Mouse (Mus musculus) liver, embryonic 12.5 days (tissue): ENCODE results near the gene Lrp6. TPM values are rescaled to one million over a fixed set of nuclear protein-coding genes. Genes with fewer than 3 reads are reported as not detected.

Experiments
- ATAC-seq: fragments of 200-750 bp; cut with Nextera tagmentation; 2 replicates; pipeline ENCODE4 v1.8.0; 2017; ENCODE audit warnings: moderate number of reproducible peaks, mild to moderate bottlenecking, moderate library complexity
- H3K27ac ChIP-seq: fragments of 300-500 bp; sonication (generic); 2 replicates; pipeline ENCODE4 v1.5.1; 2016; ENCODE audit warnings: mild to moderate bottlenecking
- H3K27me3 ChIP-seq: fragments of 300-500 bp; sonication (generic); replicated peaks from 2 replicates; pipeline ENCODE4 v1.6.1; 2016; ENCODE audit warnings: mild to moderate bottlenecking, moderate library complexity
- H3K36me3 ChIP-seq: fragments of 300-500 bp; sonication (generic); 2 replicates; pipeline ENCODE4 v1.6.1; 2016; ENCODE audit warnings: mild to moderate bottlenecking, moderate library complexity
- H3K4me1 ChIP-seq: fragments of 300-500 bp; sonication (generic); 2 replicates; pipeline ENCODE4 v1.6.1; 2016
- H3K4me2 ChIP-seq: fragments of 300-500 bp; sonication (generic); 2 replicates; pipeline ENCODE4 v1.6.1; 2016; ENCODE audit warnings: mild to moderate bottlenecking, moderate library complexity
- H3K4me3 ChIP-seq: fragments of 300-500 bp; sonication (generic); 2 replicates; pipeline ENCODE4 v1.5.1; 2016; ENCODE audit warnings: mild to moderate bottlenecking, moderate library complexity
- H3K9ac ChIP-seq: fragments of 300-500 bp; sonication (generic); 2 replicates; pipeline ENCODE4 v1.6.1; 2016; ENCODE audit warnings: mild to moderate bottlenecking, moderate library complexity
- H3K9me3 ChIP-seq: fragments of 300-500 bp; sonication (generic); replicated peaks from 2 replicates; pipeline ENCODE4 v1.6.1; 2016; ENCODE audit warnings: mild to moderate bottlenecking, moderate library complexity
- WGBS: fragments of 180-500 bp; shearing (Covaris S2); methylation state at CpG from one replicate; pipeline ENCODE4 v1.1.7; 2016; ENCODE audit not compliant: insufficient replicate concordance; 5-methylcytosine and 5-hydroxymethylcytosine counted together
- polyA plus RNA-seq: library from polyadenylated mRNA; unstranded; fragments of >200 nt; fragmentation: Nextera tagmentation; extraction: Ambion mirVana; gene quantifications from 2 replicates; pipeline ENCODE4 v1.2.1, GENCODE M21; 2016

The Lrp6 gene
- polyA plus RNA-seq, 1 experiment from 2014 or later: 13.1 TPM

DNA sequence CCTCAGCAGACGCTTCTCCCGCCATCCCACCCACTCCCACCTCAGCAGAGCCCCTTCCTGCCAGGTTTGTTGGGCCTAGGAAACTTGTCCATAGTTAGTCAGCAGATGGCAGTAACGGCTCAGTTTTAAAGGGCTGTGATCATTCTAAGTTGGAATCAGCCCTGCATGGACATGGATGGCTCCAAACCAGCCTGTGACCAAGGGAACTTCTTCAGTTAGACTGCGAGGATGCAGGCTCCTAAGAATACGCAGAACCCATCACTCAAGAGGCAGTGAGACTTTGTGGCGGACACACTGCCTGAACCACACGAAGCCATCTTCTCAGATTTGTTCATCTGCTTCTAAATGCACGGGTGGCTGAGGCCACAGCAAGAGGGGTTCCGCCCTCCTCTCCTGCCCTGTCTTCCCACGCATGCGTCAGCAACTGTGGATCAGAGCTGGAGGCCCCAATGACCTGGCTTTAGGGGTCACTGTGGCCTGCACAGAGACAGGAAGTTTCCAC lies 141.5 kb downstream of the Lrp6 start:
- WGBS: 23% methylated on average over 11 of the region's 11 CpGs
- Histone ChIP-seq H3K4me2 (peak overlapping the region; percentile 23; the same call in 1 of the 2 replicates), H3K4me3 (no peak overlapping the region), H3K9me3 (no peaks in the 10 kb centered on the region), H3K27me3 (no peaks in the 10 kb centered on the region), H3K4me1 (peaks cover 4% of the 10 kb centered on the region; the same call in 1 of the 2 replicates), H3K36me3 (no peaks in the 10 kb centered on the region), H3K9ac (no peak overlapping the region), H3K27ac (no peak overlapping the region)
- ATAC-seq: 0 out of 2 replicates have a peak, but pooled peaks have one; percentile 33

DNA sequence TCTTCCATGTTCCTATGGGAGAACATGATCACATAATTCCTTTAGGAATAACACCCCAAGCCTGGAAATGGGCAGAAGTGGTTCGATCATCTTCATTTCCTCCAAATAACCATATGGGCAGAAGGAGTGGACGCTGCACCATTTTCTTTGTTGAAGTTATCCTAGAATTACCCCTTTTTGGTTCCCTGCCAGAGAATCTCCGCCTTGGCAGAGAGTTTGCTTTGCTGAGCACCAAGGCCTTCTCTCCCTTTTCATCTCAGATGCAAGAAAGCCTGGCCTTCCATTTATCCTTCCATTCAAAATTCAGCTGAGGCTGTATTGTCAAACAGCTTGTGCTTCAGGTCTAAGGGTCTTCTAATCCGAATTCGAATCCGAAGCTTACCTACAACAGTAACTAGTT lies 144.8 kb downstream of the Lrp6 start:
- Histone ChIP-seq H3K4me2 (no peak overlapping the region), H3K4me3 (no peak overlapping the region), H3K4me1 (peaks cover 4% of the 10 kb centered on the region; the same call in 1 of the 2 replicates), H3K27me3 (no peaks in the 10 kb centered on the region), H3K9me3 (no peaks in the 10 kb centered on the region), H3K36me3 (no peaks in the 10 kb centered on the region), H3K9ac (no peak overlapping the region), H3K27ac (no peak overlapping the region)
- ATAC-seq: no peak
- 69% methylated on average over 6 of the region's 6 CpGs for WGBS

DNA sequence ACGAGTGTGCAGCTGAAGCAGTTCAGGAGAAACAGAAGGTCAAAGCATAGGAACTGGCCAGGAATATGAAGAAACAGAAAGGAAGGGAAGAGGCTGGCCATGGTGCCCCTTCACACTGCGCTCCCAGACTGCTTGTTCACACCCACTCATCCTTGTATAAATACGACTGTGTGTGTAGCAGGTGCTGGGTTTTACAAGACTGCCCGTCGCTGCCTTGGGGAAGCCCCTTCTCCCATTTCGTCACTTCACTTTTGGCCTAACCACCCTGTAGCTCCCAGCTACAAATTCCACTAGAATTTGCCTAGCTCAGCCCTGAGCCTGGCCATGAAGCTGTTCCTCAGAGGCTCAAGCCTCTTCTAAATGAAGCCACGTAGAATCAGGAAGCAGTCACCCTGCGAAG lies 146.4 kb downstream of the Lrp6 start:
- H3K36me3 ChIP-seq: no peaks in the 10 kb centered on the region
- H3K9me3 ChIP-seq: no peaks in the 10 kb centered on the region
- no peak overlapping the region for H3K9ac ChIP-seq
- H3K4me2 ChIP-seq: no peak overlapping the region
- H3K4me1 ChIP-seq: peaks cover 3% of the 10 kb centered on the region; the same call in 1 of the 2 replicates
- WGBS: 62% methylated on average over 8 of the region's 8 CpGs
- H3K27ac ChIP-seq: no peak overlapping the region
- H3K4me3 ChIP-seq: no peak overlapping the region
- H3K27me3 ChIP-seq: no peaks in the 10 kb centered on the region; the same call in 1 of the 2 replicates
- ATAC-seq: no peak

DNA sequence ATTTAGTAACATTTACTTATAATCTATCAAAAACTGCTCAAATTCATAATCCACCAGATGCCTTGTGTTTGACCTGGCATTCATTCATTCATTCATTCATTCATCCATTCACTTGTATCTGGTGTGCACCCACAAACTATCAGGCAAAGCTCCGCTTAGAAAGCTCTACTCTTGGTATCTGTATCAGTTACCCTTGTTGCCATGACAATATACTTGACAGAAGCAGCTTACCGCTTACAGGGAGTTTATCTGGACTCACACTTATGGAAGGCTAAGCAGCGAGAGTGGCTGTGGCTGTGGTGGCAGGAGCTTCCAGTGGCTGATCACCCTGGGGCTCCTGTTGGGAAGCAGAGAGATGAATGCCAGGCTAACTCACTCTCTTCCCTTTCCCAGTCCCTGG lies 148.9 kb downstream of the Lrp6 start:
- Histone ChIP-seq H3K4me2 (no peak overlapping the region), H3K27ac (no peak overlapping the region), H3K4me3 (no peak overlapping the region), H3K27me3 (no peaks in the 10 kb centered on the region; the same call in 1 of the 2 replicates), H3K9ac (no peak overlapping the region), H3K36me3 (no peaks in the 10 kb centered on the region), H3K9me3 (no peaks in the 10 kb centered on the region), H3K4me1 (0 out of 2 replicates have a peak, but pooled peaks cover 7% of the 10 kb centered on the region)
- 23% methylated on average over 3 of the region's 3 CpGs for WGBS
- ATAC-seq: no peak

DNA sequence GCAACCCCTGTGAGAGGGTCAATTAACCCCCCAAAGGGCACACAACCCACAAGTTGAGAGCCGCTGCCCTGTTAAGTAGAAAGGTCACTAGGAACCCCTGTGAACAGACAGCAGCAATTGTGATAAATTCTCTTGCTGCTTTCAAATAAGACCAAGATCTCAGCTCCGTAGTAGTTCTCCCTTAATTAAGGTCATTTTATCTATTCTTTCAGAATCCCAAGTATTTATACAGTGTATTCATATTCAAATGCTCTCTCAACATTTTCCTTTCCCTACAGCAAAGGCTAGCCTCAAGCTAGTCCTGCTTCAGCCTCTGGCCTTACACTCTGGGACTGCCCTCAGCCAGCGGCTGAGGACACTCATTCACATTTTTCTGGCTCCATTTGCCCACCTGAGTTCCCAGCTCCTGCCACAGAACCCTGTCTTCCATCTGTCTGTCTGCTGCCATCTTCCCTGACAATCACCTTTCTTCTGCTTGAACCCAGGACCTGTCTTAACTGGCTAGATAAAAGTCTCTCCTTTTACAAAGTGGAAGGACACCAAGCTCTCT lies 150.1 kb downstream of the Lrp6 start:
- Histone ChIP-seq H3K4me2 (no peak overlapping the region), H3K27ac (no peak overlapping the region), H3K9ac (no peak overlapping the region), H3K27me3 (no peaks in the 10 kb centered on the region; the same call in 1 of the 2 replicates), H3K4me3 (no peak overlapping the region), H3K4me1 (0 out of 2 replicates have a peak, but pooled peaks cover 7% of the 10 kb centered on the region), H3K9me3 (no peaks in the 10 kb centered on the region), H3K36me3 (no peaks in the 10 kb centered on the region)
- no peak for ATAC-seq
- 68% methylated on average over 3 of the region's 3 CpGs for WGBS

DNA sequence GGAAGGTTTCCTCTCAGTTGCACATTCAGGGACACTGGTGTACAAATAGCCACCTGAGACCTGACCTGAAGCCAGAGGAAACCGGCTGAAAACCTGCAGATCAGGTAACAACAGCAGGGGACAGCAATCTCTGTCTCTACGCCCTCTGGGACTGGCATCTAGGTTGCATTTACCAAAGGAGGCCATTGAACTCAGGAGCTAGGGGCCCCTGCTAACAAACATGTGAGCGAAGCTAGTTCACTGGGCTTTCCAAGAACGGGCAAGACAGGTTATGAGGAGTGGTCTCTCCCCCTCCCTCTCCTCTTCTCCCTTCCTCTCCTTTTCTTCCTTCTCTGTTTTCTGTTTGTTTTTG lies 152.3 kb downstream of the Lrp6 start:
- Histone ChIP-seq H3K4me2 (peak overlapping the region; percentile 24), H3K9ac (no peak overlapping the region), H3K36me3 (no peaks in the 10 kb centered on the region), H3K4me3 (no peak overlapping the region), H3K4me1 (0 out of 2 replicates have a peak, but pooled peaks cover 7% of the 10 kb centered on the region), H3K27me3 (no peaks in the 10 kb centered on the region; the same call in 1 of the 2 replicates), H3K27ac (no peak overlapping the region), H3K9me3 (no peaks in the 10 kb centered on the region)
- ATAC-seq: no peak
- 62% methylated on average over 4 of the region's 4 CpGs for WGBS

DNA sequence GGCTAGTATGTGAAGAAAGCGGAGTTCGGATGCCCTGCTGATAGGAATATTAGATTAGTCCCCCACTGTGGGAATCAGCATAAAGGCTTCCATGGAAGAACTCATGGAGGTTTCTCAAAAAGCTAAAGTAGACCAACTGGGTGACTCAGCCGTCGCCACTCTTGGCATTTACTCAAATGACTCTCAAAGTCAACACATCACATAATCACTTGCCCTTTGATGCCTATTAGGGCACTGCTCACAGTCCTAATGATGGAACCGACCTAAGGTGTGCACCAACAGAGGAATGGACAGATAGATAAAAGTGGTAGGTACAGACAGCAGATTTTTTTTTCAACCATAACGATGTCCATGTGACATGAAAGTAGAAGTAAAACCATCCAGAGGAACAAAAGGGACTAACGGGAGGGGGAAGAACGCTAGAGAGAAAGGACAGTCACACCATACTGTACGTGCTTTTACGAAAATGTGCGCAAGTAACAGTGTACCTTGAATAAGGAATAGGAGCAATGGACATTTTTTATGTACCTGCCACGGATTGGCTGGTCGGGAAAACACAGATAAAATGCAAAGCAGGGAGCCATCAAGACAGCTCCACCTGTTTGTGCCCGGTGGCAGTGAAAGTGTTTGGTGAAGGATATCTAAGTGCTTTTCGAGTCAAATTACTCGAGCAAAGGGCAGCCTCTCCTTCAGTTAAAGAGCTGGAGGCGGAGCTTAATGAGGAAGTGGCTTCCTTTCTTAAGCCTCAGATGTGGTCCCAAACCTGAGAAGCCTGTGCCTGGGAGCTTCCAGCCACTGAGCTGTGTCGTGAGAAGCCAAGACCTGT lies 152.8 kb downstream of the Lrp6 start:
- H3K27ac ChIP-seq: no peak overlapping the region
- H3K27me3 ChIP-seq: no peaks in the 10 kb centered on the region; the same call in 1 of the 2 replicates

DNA sequence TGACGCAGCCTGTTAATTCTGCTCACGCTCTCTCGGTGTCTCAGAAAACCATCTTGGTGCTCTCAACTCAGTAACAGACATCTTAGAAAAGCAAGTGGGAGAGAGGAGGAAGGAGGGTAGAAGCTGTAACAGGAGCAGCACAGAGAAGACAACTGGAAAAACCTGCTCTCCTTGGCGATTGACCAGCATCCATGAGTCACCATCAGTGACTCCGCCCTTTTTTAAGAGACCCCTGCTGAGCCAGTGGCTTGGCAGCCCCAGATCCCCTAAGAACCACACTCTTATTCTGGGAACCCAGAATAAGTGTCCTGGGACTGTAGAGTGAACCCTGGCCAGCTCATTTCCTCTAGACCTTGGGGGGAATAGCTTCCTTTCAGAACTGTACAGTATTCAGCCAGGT lies 159.5 kb downstream of the Lrp6 start:
- H3K9me3 ChIP-seq: no peaks in the 10 kb centered on the region
- H3K4me1 ChIP-seq: no peaks in the 10 kb centered on the region
- 52% methylated on average over 5 of the region's 5 CpGs for WGBS
- no peak for ATAC-seq
- H3K36me3 ChIP-seq: no peaks in the 10 kb centered on the region
- H3K4me3 ChIP-seq: no peak overlapping the region
- 0 out of 2 replicates have a peak, but pooled peaks cover 6% of the 10 kb centered on the region for H3K27me3 ChIP-seq
- H3K9ac ChIP-seq: no peak overlapping the region
- no peak overlapping the region for H3K4me2 ChIP-seq
- no peak overlapping the region for H3K27ac ChIP-seq

More for the DNA sequence above, 152.8 kb downstream of the Lrp6 start:
- no peak for ATAC-seq
- Histone ChIP-seq H3K4me3 (no peak overlapping the region), H3K4me1 (0 out of 2 replicates have a peak, but pooled peaks cover 7% of the 10 kb centered on the region), H3K9me3 (no peaks in the 10 kb centered on the region), H3K4me2 (peak overlapping the region; percentile 24), H3K36me3 (no peaks in the 10 kb centered on the region), H3K9ac (no peak overlapping the region)
- 40% methylated on average over 18 of the region's 18 CpGs for WGBS

DNA sequence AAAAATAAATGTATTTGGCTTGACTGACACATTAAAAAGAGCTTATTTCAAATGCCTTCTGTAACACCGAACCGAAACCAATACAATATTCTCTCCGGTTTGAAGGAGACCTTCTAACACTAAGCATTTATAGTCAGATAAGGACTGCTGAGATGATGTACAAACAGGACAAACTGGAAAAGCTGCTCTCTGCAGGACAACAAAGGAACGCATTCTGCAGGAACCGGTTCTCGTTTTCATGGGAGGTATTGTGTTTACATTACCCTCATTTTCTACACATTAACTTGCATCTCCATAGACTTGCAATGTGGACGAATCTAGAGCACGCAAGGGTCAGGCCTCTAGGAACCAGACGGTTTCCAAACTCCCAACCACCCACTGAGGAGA lies 163.1 kb downstream of the Lrp6 start:
- H3K27ac ChIP-seq: no peak overlapping the region
- WGBS: 77% methylated on average over 9 of the region's 9 CpGs
- no peak for ATAC-seq
- no peaks in the 10 kb centered on the region for H3K4me1 ChIP-seq
- no peak overlapping the region for H3K4me3 ChIP-seq
- H3K9me3 ChIP-seq: no peaks in the 10 kb centered on the region
- no peaks in the 10 kb centered on the region for H3K36me3 ChIP-seq
- H3K27me3 ChIP-seq: 0 out of 2 replicates have a peak, but pooled peaks cover 6% of the 10 kb centered on the region
- H3K4me2 ChIP-seq: no peak overlapping the region
- no peak overlapping the region for H3K9ac ChIP-seq

DNA sequence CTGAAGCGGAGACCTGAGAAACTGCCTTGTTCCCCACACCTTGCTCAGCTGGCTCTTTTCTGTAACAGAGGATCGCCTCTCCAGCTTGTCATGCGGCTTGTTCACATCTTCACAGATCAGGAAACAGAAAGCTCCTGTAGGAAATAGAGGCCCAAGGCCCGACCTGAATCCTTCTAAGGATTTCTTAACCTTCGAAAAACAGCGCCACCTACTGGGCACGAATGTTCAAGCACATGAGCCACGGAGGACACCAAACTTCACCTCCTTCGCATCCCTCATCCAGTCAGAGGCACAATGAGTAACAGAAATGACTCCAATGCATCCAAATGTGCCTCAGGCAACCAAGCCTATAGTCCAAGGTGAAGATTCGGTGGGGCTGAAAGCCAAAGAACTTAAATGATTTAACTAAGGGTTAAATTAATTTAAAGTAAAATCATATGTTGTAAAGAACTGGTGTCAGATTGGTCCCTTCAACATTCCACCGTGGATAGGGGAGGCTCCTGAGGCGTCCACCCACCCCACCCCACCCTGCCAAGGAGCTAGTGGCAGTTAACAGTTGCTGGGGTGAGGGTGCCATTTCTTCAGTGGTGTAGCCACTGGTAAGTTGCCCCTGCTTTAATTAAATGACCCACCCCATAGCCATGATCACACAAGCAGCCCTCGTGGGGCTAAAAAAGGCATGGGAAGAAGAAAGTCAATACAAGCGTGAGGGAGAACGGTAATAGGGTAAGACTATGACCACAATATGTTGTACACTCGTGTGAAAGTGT lies 163.7 kb downstream of the Lrp6 start:
- Histone ChIP-seq H3K27me3 (0 out of 2 replicates have a peak, but pooled peaks cover 6% of the 10 kb centered on the region), H3K4me1 (no peaks in the 10 kb centered on the region), H3K9ac (no peak overlapping the region), H3K9me3 (no peaks in the 10 kb centered on the region), H3K27ac (no peak overlapping the region), H3K36me3 (no peaks in the 10 kb centered on the region), H3K4me2 (peak overlapping the region; percentile 27), H3K4me3 (no peak overlapping the region)
- ATAC-seq: no peak
- 31% methylated on average over 16 of the region's 16 CpGs for WGBS
